Mouse (Mus musculus): ENCODE measurements around the gene Slc25a23.

GRCm38 (mm10) chr17:57066908-57067307 is 7.2 kb upstream of the Slc25a23 start:
- TF ChIP-seq GATA1 (IDR thresholded peaks at IDR 0.05; ENCODE audit: low read length), result no peak
- TF ChIP-seq TAL1 (IDR thresholded peaks at IDR 0.05; ENCODE audit: low read length), result no peak
